In the genomic region with DNA sequence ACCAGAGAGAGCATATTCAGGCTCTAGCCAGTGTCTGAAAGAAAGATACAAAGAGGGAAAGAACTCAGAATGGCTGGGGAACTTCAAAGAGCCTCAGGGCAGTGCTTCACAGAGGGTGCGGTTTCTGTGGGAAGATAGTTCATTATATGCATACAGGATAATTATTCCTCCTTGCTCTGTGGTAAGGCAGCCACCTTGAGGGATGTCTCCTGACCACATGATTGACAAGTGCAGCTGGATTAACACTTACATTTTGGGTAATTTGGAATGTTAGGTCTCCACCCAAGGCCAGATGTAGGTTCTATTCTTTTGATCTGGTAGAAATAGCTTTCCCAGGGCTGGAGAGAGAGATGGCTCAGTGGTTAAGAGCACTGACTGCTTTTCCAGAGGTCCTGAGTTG, we compare ENCODE assay signal across 27 mouse cellular contexts. TPM values are rescaled to one million over a fixed set of nuclear protein-coding genes. Genes with fewer than 3 reads are reported as not detected.
"Had no signal": no experiment of that assay in that cellular context is flagged by ENCODE, and none has a peak within 500 bp of the region (broad histone marks: within the 10 kb centered on the region; RNA-seq: fewer than 3 reads in every experiment).

No protein-coding gene starts in this region.

- H3K4me3 ChIP-seq: heart, embryonic 10.5 days; heart, embryonic 12.5 days; hindbrain, embryonic 10.5 days; hindbrain, embryonic 12.5 days; intestine, embryonic 15.5 days; kidney, embryonic 15.5 days; limb, embryonic 13.5 days; limb, embryonic 15.5 days; liver, embryonic 12.5 days had no signal

- ATAC-seq: hindbrain, embryonic 16.5 days; inflammation-experienced regulatory T-cells, adult 6 months; intestine, embryonic 15.5 days; intestine, postnatal 0 days; liver, embryonic 12.5 days had no signal

- H3K27ac ChIP-seq: heart, embryonic 10.5 days; hindbrain, embryonic 10.5 days; hindbrain, embryonic 12.5 days; hindbrain, embryonic 14.5 days; intestine, embryonic 15.5 days; kidney, embryonic 15.5 days; kidney, postnatal 0 days; limb, embryonic 13.5 days; limb, embryonic 15.5 days; liver, embryonic 12.5 days; liver, embryonic 14.5 days had no signal

- H3K36me3 ChIP-seq: heart, embryonic 10.5 days; heart, embryonic 12.5 days; hindbrain, embryonic 10.5 days; hindbrain, embryonic 12.5 days; intestine, embryonic 15.5 days; kidney, embryonic 15.5 days; limb, embryonic 13.5 days; limb, embryonic 15.5 days; liver, embryonic 12.5 days had no signal

- H3K9me3 ChIP-seq: heart, embryonic 10.5 days; heart, embryonic 12.5 days; hindbrain, embryonic 10.5 days; hindbrain, embryonic 12.5 days; intestine, embryonic 15.5 days; kidney, embryonic 15.5 days; limb, embryonic 13.5 days; limb, embryonic 15.5 days; liver, embryonic 12.5 days had no signal

- H3K9ac ChIP-seq: heart, embryonic 12.5 days; hindbrain, embryonic 12.5 days; hindbrain, embryonic 14.5 days; intestine, embryonic 15.5 days; kidney, embryonic 15.5 days; limb, embryonic 13.5 days; limb, embryonic 15.5 days; liver, embryonic 12.5 days; liver, embryonic 14.5 days had no signal

- H3K4me2 ChIP-seq: heart, embryonic 12.5 days; hindbrain, embryonic 12.5 days; hindbrain, embryonic 14.5 days; intestine, embryonic 15.5 days; kidney, embryonic 15.5 days; limb, embryonic 13.5 days; limb, embryonic 15.5 days; liver, embryonic 12.5 days had no signal

- DNase-seq: gastrocnemius, postnatal 14 days; gastrocnemius, postnatal 36 days; heart, adult 11 months; heart, postnatal 10 days; heart, postnatal 4 days; kidney, adult 2 months; kidney, adult 9 months; kidney, postnatal 14 days; kidney, postnatal 36 days; layer of hippocampus, adult 9-11 months; layer of hippocampus, postnatal 36 days; left cerebral cortex, postnatal 4 days had no signal

RNA-seq across cellular contexts. Expression of a gene that starts 3.1 kb away (rescaled TPM):
- polyA plus RNA-seq: inflammation-experienced regulatory T-cells, adult 6 months had no signal
